Mouse (Mus musculus): ENCODE measurements at regions not wholly inside any gene's neighbourhood (a gene's known extent, or its start where the extent isn't known, plus 50 kb on each side); places are given as distances from the start of the nearest gene placed in this dataset.
A peak's percentile ranks its signal among the peaks of the same experiment; 100 is the strongest.

DNA sequence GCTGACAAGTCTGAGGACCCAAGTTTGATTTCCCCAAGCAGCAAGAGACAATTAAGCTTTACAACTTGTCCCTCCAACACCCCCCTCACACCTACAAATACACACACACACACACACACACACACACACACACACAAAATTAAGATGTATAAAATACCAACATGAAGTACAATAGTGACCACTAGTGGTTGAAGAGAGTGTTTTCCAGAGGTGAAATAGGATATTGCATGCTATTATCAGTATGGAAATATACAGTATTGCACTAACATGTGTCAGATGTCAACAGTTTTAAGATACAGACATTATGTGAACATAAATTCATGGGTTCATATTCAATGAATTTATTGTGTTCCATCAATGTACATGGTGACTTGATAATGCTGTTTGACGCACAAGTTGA lies 685.7 kb upstream of the Cdh6 start:
- no peaks in the 10 kb centered on the region for H3K36me3 ChIP-seq (ENCODE audit: insufficient read depth, low read length)
- 97% methylated on average over 1 of the region's 1 CpGs for whole genome bisulfite sequencing
- H3K9ac ChIP-seq (replicated peaks; ENCODE audit: low read length, poor library complexity, severe bottlenecking): no peak overlapping the region
- peak; percentile 75 for TF ChIP-seq CTCF (IDR thresholded peaks at IDR 0.05)
- H3K4me2 ChIP-seq (ENCODE audit: low read depth, low read length, poor library complexity, severe bottlenecking): no peak overlapping the region
- H3K27ac ChIP-seq (ENCODE audit: low read depth, low read length): no peak overlapping the region
- no peak overlapping the region for H3K4me3 ChIP-seq (ENCODE audit: low read depth, low read length)
- peak; percentile 28 for DNase-seq (ENCODE audit: low spot score)
- no peaks in the 10 kb centered on the region for H3K27me3 ChIP-seq (ENCODE audit: insufficient read depth, low read length)
- no peak for ATAC-seq (ENCODE audit: low FRiP score)
- H3K4me1 ChIP-seq (ENCODE audit: insufficient read depth, low read length): no peaks in the 10 kb centered on the region
- H3K9me3 ChIP-seq (ENCODE audit: low read length): no peaks in the 10 kb centered on the region

DNA sequence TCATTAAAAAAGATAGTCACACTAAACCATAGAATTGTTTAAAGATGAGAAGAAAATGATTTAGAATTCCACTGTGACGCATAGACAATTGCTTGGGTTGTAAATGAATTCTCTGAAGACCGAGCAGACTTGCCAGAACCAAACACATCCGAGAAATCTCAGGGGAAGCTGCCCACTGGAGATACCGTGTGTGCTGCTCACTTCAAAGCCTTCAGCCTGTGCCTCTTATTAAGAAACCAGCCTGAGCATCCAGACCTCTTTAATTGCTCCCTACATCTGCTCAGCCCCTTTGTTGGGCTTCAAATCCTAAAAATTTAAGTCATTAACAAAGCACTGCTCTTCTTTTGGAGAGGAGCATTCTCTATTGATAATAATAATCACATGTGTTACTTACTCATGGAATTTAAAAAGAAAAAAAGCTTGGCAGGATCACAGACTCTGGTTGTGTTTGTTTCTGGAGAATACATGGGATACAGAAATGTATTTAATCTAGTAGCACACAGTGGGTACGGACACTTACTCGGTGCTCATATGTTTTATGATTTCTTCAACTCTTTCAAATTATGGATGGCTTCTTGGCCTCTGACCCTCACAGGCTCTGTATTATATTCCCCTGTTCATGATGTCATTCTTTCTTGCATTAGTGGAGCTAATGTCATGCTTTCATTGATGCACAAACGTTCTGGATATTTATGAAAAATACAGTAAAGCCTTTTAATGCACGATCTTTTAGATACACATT lies 680.8 kb upstream of the Cdh6 start:
- 53% methylated on average over 8 of the region's 8 CpGs for whole genome bisulfite sequencing
- no peak for TF ChIP-seq CTCF (IDR thresholded peaks at IDR 0.05)

More for the DNA sequence above, 680.8 kb upstream of the Cdh6 start:
- ATAC-seq (ENCODE audit: low FRiP score) (no peak), DNase-seq (ENCODE audit: low spot score) (no peak)
- H3K9ac ChIP-seq (replicated peaks; ENCODE audit: low read length, poor library complexity, severe bottlenecking): no peak overlapping the region
- H3K36me3 ChIP-seq (ENCODE audit: insufficient read depth, low read length): no peaks in the 10 kb centered on the region
- no peak overlapping the region for H3K4me3 ChIP-seq (ENCODE audit: low read depth, low read length)
- no peaks in the 10 kb centered on the region for H3K9me3 ChIP-seq (ENCODE audit: low read length)
- no peak overlapping the region for H3K27ac ChIP-seq (ENCODE audit: low read depth, low read length)
- no peaks in the 10 kb centered on the region for H3K27me3 ChIP-seq (ENCODE audit: insufficient read depth, low read length)
- no peaks in the 10 kb centered on the region for H3K4me1 ChIP-seq (ENCODE audit: insufficient read depth, low read length)
- no peak overlapping the region for H3K4me2 ChIP-seq (ENCODE audit: low read depth, low read length, poor library complexity, severe bottlenecking)

Data from midbrain, postnatal 0 days (tissue).